Mouse (Mus musculus) spleen, adult 2 months (tissue): ENCODE results near the gene Pde2a. TPM values are rescaled to one million over a fixed set of nuclear protein-coding genes. Genes with fewer than 3 reads are reported as not detected.

Experiments
- polyA plus RNA-seq: library from polyadenylated mRNA; depleted of rRNA; stranded (reverse); fragments of >200 nt; gene quantifications from 2 replicates; pipeline ENCODE4 v1.2.3, GENCODE M21; 2012; rRNA removed

The Pde2a gene
- polyA plus RNA-seq, 1 experiment, result 48.4 TPM

Other genes starting within 250 kb of the Pde2a start
- 62.9 and 86.0 TPM in 2 replicates for gene Atg16l2, start 119.4 kb upstream of the Pde2a start, polyA plus RNA-seq
- gene Stard10, start 104.6 kb upstream of the Pde2a start, polyA plus RNA-seq, result 29.3 and 42.0 TPM in 2 replicates
- gene Arap1, start 73.6 kb upstream of the Pde2a start, polyA plus RNA-seq, result 227 and 248 TPM in 2 replicates
- gene Gm45837, start 10.8 kb upstream of the Pde2a start, polyA plus RNA-seq, result 1.1 TPM in 1 of 2 replicates, not detected in the other
- 9.5 and 11.7 TPM in 2 replicates for gene Art2b, start 163.9 kb downstream of the Pde2a start, polyA plus RNA-seq
- gene Clpb, start 241.9 kb downstream of the Pde2a start, polyA plus RNA-seq, result 6.5 TPM in 2 replicates